Mouse (Mus musculus) G1E-ER4 (cell line): ENCODE results near the gene Asb15. TPM values are rescaled to one million over a fixed set of nuclear protein-coding genes. Genes with fewer than 3 reads are reported as not detected.

Source experiments
- GATA1 ChIP-seq: IDR thresholded peaks from one replicate; pipeline ENCODE4 v1.8.0; 2012; ENCODE audit warnings: low read length, inconsistent platforms
- polyA plus RNA-seq: library from polyadenylated mRNA; stranded (reverse); fragments of >175 nt; gene quantifications from 2 replicates; pipeline ENCODE4 v1.2.3, GENCODE M21; 2012

Gene Asb15
- polyA plus RNA-seq, 1 experiment, result not detected

DNA sequence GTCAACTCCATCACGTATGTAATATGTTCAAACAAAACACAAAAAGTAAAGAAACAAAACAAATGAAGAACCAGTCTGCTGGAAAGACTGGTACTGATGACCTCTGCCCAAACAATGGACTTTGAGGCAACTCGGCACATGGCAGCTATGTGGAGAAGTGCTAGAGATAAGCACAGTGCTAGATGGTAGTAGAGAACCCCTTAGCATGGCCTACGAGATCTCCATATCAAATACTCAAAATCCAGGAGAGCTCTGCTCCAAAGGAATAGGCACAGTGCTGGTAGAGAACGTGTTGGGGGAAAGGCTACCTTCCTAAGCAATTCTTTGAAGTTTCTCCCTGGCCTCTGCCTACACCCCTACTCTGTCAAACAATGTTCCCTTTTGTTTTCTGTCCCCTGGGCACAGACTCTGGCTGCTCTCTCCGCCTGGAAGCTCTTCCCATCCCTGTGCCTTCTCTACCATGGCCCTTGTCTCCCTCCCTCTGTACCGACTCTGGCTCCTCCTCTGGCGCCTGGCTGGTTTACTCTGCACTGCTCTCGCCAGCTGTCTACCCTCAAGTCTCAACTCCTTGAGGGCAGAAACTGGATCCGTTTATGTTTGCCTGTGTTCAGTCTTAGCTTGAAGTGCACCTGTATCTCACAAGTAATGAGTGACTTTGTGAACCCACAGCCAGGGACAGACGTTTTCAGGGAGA is 63.7 kb downstream of the Asb15 start:
- no peak for TF ChIP-seq GATA1

DNA sequence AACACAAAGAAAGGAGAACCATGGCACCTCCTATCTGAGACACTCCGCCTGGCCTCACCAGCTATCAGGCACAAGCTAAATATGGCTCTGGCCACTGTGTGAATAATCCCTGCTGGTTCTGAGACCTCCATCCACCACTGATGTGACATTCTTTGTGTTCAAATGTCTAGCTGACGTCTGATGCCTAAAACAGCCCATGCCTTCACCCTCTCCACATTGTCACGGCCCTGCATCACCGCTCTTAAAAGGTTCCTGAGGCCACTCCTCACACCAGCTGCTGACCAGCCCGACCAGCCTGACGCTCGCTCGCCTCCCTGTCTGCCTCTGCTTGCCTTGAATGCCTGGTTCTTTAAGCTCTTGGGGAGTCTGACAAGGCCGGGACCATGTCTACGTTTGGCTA is 69.6 kb downstream of the Asb15 start, which contains the start of gene Lmod2:
Gene Lmod2, plus strand, starts transcription at position 263 of the 400 bp plus-strand sequence.
- no peak for TF ChIP-seq GATA1

DNA sequence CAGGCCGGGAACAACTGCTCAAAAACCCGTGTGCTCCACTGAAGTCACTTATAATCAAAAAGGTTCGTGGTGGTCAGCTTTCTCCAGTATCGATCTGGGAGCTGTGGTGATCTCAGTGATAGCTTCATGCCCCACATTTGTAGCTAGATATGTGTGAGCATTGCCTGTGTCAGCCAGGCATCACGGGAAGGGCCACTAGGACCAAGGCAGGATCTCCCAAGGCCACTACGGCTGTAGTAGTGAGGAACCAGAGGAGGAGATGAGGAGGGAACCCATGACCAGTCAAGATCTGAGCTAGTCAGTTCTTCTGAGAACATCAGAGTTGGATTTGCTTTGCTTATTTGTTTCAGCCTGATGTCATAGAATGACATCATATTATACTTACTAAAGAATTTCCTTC is 71.2 kb downstream of the Asb15 start:
- TF ChIP-seq GATA1, result no peak

DNA sequence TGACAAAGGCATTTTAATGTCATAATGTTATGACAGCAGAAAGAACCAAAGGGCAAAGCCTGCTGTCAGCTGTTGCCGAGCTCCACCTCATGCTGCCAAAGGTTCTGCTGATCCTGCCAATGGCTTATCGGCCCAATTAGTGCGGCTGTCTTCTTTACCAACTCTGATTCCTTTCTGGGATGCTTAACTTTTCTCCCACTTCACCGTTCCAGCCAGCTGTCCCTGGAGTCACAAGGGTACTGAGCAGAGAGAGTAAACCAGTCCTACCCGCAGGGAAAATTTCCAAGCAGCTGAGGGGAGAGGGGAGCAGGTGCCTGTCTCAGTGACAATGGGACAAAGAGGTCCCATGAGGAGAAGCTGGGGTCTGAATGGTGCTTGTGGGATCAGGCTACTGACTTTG is 71.7 kb downstream of the Asb15 start:
- TF ChIP-seq GATA1, result no peak

DNA sequence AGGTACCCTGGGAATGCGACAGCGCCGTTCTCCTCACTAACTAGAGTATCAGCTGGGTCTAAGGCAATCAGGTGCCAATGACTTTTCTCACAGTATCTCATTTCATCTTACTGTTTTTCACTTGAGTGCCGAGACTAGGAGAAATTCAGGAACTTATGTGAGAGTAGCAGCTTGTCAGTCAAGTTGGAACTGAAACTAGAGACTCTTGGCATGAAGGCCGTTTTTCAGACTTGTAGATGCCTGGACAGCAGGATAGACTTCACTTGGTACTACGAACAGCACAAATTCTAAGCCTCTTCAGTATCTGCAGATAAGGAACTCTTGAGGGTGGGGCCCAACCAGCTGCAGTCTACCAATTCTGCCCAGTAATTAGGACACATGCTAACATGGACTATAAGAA is 72.2 kb downstream of the Asb15 start:
- no peak for TF ChIP-seq GATA1

DNA sequence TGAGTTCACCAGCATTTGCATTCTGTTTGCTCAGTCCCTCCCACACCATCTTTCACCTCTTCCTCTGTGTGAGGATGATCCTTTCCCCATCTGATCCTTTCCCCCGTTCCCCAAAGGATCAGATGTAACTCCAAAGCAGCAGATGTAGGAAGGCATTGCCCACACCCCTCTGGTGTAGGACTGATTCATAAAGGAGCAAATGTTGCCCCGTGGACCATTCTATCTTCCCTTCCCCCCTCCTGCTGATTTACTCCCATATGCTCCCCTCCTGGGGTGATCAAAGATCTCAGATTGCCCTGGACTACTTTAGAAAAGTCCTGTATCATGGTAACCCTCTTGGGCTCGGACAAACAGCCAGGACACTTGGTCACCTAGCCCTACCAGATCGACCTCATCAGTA is 72.8 kb downstream of the Asb15 start:
- no peak for TF ChIP-seq GATA1

DNA sequence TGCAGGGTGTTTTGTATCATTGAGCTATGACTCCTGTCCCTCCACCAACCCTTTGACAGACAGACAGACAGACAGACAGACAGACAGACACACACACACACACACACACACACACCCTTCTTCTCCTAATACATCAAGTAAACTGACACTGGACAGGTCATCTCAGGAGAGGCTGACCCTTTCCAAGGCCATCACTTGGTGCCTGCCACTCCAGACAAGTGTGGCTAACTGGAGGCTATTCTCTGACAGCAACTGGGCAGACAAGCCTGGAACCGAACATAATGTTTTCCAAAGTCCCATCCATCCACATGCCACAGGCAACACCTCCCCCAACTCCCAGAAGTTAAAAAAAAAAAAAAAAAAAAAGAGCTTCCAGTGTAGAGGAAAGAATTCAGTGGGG is 73.7 kb downstream of the Asb15 start:
- no peak for TF ChIP-seq GATA1

DNA sequence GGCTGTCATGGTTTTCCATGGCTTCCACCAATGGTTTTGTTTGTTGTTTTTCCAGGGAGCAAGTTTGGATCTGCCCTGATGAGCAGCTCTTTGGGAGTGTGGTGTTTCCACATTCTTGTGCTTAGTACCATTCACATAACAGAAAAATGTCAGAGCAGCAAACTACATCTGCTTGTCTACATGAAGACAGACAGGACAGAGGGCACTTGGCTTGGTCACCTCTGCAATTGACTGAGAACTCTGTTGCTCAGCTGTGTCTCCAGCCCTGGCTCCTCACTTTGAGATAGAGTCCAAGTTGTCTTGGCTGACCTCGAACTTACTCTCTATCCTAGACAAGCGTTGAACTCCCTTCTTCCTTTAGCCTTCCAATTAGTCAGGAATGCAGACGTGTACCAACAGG is 74.4 kb downstream of the Asb15 start:
- TF ChIP-seq GATA1, result no peak

DNA sequence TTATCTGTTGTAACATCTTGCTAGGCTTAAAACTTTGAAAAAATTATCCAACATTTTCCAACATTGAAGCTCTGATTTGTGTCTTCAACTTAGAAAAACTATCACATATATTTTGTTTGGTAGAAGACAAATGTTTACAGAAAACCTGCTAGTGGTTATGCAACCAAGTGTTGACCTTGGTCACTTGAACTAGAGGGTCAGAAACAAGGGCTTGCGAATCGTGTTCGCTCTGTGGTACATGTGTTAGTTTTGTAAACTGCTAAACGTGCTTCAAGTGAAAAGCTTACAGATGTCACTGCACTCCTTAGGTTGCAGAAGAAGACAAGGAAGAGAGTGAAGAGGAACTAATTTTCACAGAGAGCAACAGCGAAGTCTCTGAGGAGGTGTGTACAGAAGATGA is 75.0 kb downstream of the Asb15 start:
- TF ChIP-seq GATA1, result no peak

DNA sequence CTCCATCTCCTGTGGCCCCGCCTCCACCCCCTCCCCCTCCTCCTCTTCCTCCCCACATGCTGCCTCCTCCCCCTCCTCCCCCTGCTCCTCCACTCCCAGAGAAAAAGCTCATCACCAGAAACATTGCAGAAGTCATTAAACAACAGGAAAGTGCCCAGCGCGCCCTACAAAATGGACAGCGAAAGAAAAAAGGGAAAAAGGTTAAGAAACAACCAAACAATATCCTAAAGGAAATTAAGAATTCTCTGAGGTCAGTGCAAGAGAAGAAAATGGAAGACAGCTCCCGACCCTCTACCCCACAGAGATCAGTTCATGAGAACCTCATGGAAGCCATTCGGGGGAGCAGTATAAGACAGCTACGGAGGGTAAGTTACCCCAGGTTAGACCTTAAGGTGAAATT is 76.3 kb downstream of the Asb15 start:
- TF ChIP-seq GATA1, result no peak

DNA sequence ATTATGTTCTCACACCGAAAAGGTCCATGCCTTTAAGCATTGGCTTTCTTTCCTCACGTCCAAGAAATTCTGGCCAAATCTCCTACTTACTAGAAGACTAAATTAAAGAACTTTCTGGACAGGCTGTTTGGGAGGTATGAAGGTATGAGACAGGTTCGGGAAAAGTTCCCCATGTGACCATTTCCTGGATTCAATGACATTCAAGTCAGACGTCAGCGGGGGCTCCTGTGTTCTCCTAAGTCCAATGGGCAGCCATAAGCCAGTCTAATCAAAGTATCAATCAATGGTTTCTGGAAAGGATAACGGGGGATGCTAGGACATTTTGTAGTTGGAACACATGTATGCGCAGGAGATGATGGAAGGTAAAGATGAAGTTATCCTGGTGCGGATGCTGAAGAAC is 77.7 kb downstream of the Asb15 start:
- no peak for TF ChIP-seq GATA1

DNA sequence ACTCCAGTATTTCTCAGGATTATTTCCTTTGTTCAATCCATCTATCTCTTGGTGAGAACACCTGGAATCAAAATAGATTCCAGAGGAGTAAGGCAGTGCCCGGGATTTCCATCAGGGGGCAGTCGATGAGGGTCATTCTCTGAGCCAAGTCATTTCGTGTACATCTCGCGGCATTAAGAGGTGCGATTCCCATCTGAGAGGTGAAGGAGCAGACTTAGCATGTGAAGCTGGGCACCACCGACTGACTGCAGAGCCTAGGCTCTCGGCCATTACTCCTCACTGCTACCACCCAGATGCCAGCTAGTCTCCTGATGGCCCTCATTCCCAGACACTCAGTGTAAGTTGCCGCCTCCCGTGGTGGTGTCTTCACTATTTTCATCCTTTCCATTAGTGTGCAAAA is 78.6 kb downstream of the Asb15 start:
- no peak for TF ChIP-seq GATA1

DNA sequence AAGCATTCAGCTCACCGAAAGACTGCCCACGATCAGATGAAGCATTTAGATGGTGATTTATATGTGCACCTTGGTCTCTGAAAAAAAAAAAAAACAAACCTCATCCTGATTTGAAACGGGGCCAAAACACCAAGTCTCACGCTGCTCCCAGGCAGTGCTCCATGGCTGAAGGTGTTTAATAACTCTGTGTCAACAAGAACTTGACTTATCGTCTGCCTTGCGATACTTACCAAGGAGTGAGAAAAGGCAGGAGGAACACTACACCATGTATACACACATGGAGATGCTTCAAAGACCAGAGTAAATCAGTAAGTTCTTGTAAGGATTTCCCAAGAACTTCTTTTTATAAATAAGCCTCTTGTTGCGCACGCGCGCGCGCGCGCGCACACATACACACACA is 79.6 kb downstream of the Asb15 start:
- TF ChIP-seq GATA1, result no peak

DNA sequence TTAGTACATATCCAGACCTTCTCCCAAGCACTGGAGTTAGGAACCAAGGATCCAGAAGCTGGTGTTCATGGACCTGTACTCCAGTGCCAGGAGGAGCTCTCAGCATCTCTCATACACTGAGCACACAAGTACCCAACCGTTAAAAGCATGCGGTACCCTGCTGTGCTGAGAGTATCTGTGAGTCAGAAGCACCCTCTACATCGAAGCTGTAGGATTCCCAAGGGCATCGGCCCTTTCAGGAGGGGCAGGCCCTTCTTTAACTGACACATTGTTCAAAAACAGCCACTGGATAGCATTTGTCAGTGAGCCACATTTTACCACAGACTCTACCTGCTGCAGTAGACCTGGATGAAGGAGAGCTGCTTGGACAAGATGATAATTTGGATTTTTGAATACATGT is 80.2 kb downstream of the Asb15 start:
- TF ChIP-seq GATA1, result no peak

DNA sequence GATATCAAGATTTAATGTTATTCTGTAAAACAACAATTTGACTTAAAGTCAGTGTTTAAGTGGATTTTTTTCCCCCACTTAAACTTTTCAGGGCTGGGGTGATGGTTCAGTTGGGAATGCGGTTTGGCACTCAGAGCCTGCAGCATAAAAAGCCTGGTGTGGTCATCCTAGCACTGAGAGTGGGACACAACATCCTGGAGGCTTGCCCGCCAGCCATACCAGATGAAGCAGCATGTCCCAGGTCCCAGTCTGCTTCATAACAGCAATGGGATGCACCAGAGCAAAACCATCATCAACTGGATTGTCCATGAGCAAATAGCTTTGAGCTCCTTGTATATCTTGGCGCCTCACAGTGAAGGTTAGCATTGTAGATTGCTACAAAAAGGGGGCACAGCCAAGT is 80.7 kb downstream of the Asb15 start:
- no peak for TF ChIP-seq GATA1

DNA sequence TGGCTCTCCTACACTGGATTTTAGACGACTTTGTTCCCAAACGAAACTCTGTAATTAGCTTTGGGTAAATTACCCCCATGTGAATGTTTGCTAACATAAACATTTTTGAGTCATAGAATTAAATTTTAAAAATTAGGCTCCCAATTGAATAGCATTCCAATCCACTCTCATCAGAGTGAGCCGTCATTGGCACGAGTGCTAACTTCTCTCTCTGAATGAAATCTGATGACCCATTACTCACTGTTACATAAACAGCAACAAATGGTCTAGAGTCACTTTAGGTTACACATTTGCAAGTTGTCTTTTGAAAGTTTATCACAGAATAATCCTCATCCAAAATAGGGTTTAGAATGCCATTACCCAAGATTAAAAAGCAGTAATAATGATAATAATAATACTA is 81.6 kb downstream of the Asb15 start:
- no peak for TF ChIP-seq GATA1

DNA sequence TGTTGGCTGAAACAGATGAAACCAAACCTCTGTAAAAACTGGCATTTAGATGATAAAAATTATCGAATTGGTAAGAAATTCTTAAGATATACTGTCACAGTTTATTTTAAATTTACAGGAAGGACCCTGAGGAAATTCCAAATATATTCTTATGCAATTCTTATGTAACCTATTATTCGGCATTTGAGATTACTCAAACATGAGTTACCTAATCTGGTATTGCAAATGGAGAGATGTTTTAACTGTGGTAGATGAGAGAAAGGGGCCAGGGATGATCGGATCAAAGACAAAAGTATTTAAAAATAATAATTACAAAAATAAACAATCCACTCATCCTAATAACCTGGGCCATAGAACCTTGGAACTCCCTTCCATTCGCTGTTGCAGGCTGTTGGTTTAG is 82.4 kb downstream of the Asb15 start:
- TF ChIP-seq GATA1, result no peak

DNA sequence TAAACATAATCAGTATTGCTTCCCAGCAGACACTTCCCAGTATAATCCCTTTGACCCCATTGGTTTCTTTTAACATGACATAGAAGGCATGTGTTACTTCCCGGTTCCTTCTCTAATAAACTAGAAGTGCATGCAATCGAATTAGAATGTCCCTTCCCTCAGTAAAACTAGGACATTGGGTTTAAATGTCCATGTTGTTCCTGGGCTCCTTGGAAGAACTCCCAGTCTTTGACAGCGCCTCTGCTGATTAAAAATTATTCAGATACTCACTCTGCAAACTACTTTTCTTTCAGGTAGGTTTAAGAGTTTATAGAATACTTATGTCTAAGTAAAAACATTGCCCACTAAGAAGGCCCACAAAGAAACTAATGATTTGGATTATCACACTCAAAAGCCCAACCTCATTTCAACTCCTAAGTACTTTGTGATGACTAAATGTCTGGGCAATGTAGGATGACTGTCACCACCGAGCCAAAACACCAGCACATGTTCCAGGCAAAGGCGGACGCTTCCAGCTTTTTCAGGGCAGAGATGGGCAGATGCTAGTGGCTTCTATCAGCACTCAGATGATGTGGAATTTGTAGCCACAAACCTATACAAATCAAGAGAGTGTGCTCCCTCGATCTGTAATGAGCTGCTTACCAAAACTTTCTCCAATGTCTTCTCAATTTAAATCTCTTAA is 84.3 kb downstream of the Asb15 start:
- TF ChIP-seq GATA1, result no peak

DNA sequence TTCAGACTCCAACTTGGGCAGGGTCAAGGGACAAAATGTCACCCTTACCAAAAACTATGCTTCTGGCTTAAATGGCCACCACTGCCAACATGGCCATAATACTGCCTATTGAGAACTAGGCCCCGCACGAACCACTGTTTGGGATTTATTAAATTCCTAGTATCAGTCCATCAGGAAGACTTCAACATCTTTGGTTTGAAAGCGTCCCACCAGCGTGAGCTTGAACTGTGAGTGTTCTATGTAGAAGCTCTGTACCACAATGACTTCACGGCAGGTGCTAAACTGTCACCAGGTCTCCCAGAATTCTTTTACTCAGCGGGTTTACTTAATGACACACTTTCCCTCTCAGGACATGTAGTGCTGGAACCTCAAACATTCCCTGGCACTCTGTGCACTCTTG is 85.4 kb downstream of the Asb15 start:
- no peak for TF ChIP-seq GATA1
